ENCODE assay signal across 16 mouse cellular contexts in genomic region chr8:122322126-122322525, GRCm38 (mm10). TPM values are rescaled to one million over a fixed set of nuclear protein-coding genes. Genes with fewer than 3 reads are reported as not detected.
DNase-seq lines count a peak whose midpoint lies in the region; ATAC-seq lines count a peak whose summit lies in the region.
"Had no signal": no experiment of that assay in that cellular context is flagged by ENCODE, and none has a peak within 500 bp of the region (broad histone marks: within the 10 kb centered on the region; RNA-seq: fewer than 3 reads in every experiment).

No protein-coding gene starts in this region.

- H3K4me3 ChIP-seq in heart, embryonic 15.5 days = no peak overlapping the region
- no peak overlapping the region for H3K4me3 ChIP-seq in midbrain, embryonic 13.5 days (replicated peaks)
- H3K4me3 ChIP-seq in midbrain, embryonic 11.5 days (ENCODE audit: low read depth, low read length) = no peak overlapping the region
- H3K4me3 ChIP-seq in intestine, embryonic 15.5 days (replicated peaks) = no peak overlapping the region
- H3K4me3 ChIP-seq: forebrain, embryonic 12.5 days; hindbrain, embryonic 15.5 days had no signal

- H3K36me3 ChIP-seq in heart, embryonic 15.5 days = 0 out of 2 replicates have a peak, but pooled peaks cover 4% of the 10 kb centered on the region
- no peaks in the 10 kb centered on the region for H3K36me3 ChIP-seq in midbrain, embryonic 13.5 days
- H3K36me3 ChIP-seq in midbrain, embryonic 11.5 days (ENCODE audit: control insufficient read depth, insufficient read depth, low read length) = no peaks in the 10 kb centered on the region
- no peaks in the 10 kb centered on the region for H3K36me3 ChIP-seq in intestine, embryonic 15.5 days
- H3K36me3 ChIP-seq: forebrain, embryonic 12.5 days; hindbrain, embryonic 15.5 days had no signal

- H3K4me2 ChIP-seq in heart, embryonic 15.5 days = no peak overlapping the region
- H3K4me2 ChIP-seq in midbrain, embryonic 13.5 days (replicated peaks) = no peak overlapping the region
- H3K4me2 ChIP-seq in midbrain, embryonic 11.5 days = no peak overlapping the region
- H3K4me2 ChIP-seq in intestine, embryonic 15.5 days (replicated peaks) = peak overlapping the region; percentile 36; the same call in 1 of the 2 replicates
- H3K4me2 ChIP-seq: forebrain, embryonic 12.5 days; hindbrain, embryonic 15.5 days had no signal

- no peak for ATAC-seq in heart, embryonic 15.5 days (replicated peaks; ENCODE audit: insufficient number of reproducible peaks, insufficient read depth, low FRiP score, low read depth)
- no peak for ATAC-seq in midbrain, embryonic 13.5 days
- no peak for ATAC-seq in midbrain, embryonic 11.5 days (ENCODE audit: low FRiP score)
- no peak for ATAC-seq in intestine, embryonic 15.5 days
- peak; percentile 1; the same call in 1 of the 2 replicates for ATAC-seq in megakaryocyte-erythroid progenitor cell, adult 5-6 weeks (replicated peaks; ENCODE audit: low FRiP score, low TSS enrichment, poor library complexity, severe bottlenecking)

- WGBS in heart, embryonic 15.5 days = 82% methylated on average over 7 of the region's 7 CpGs
- 89% methylated on average over 7 of the region's 7 CpGs for WGBS in midbrain, embryonic 13.5 days
- WGBS in midbrain, embryonic 11.5 days = 90% methylated on average over 7 of the region's 7 CpGs
- WGBS in intestine, embryonic 15.5 days = 80% methylated on average over 7 of the region's 7 CpGs

- no peak for DNase-seq in heart, adult 8-10 months (ENCODE audit: low spot score)
- DNase-seq in midbrain, embryonic 11.5 days (ENCODE audit: low spot score, missing footprints) = no peak
- DNase-seq in embryo, embryonic 11 days = no peak
- no peak for DNase-seq in adipocyte (ENCODE audit: low spot score)
- DNase-seq: cerebellum, adult 9-10 months; right cerebral cortex, postnatal 25 days had no signal

- no peak overlapping the region for H3K9ac ChIP-seq in heart, embryonic 15.5 days
- 0 out of 2 replicates have a peak overlapping the region, but pooled peaks have one; percentile 32 for H3K9ac ChIP-seq in midbrain, embryonic 13.5 days (replicated peaks)
- no peak overlapping the region for H3K9ac ChIP-seq in midbrain, embryonic 11.5 days (ENCODE audit: low read length)
- no peak overlapping the region for H3K9ac ChIP-seq in intestine, embryonic 15.5 days
- H3K9ac ChIP-seq: hindbrain, embryonic 15.5 days had no signal

- H3K27ac ChIP-seq in heart, embryonic 15.5 days = peak overlapping the region; percentile 66
- H3K27ac ChIP-seq in midbrain, embryonic 13.5 days = no peak overlapping the region
- H3K27ac ChIP-seq in midbrain, embryonic 11.5 days (ENCODE audit: low read depth, low read length) = no peak overlapping the region; the same call in 1 of the 2 replicates
- peak overlapping the region; percentile 87 for H3K27ac ChIP-seq in intestine, embryonic 15.5 days
- H3K27ac ChIP-seq: forebrain, embryonic 12.5 days; hindbrain, embryonic 15.5 days; kidney, postnatal 0 days had no signal

- H3K4me1 ChIP-seq in heart, embryonic 15.5 days (replicated peaks) = peaks cover 95% of the 10 kb centered on the region
- peaks cover 80% of the 10 kb centered on the region for H3K4me1 ChIP-seq in midbrain, embryonic 13.5 days (replicated peaks)
- peaks cover 19% of the 10 kb centered on the region for H3K4me1 ChIP-seq in midbrain, embryonic 11.5 days (ENCODE audit: control insufficient read depth, insufficient read depth, low read length)
- peaks cover 87% of the 10 kb centered on the region for H3K4me1 ChIP-seq in intestine, embryonic 15.5 days (replicated peaks)

- no peaks in the 10 kb centered on the region for H3K27me3 ChIP-seq in heart, embryonic 15.5 days
- 0 out of 2 replicates have a peak, but pooled peaks cover 3% of the 10 kb centered on the region for H3K27me3 ChIP-seq in midbrain, embryonic 13.5 days
- H3K27me3 ChIP-seq in midbrain, embryonic 11.5 days (ENCODE audit: control insufficient read depth, insufficient read depth, low read length) = peaks cover 3% of the 10 kb centered on the region; the same call in 1 of the 2 replicates
- H3K27me3 ChIP-seq in intestine, embryonic 15.5 days (replicated peaks) = no peaks in the 10 kb centered on the region; the same call in 1 of the 2 replicates
- H3K27me3 ChIP-seq: hindbrain, embryonic 15.5 days had no signal

- no peaks in the 10 kb centered on the region for H3K9me3 ChIP-seq in heart, embryonic 15.5 days (replicated peaks)
- H3K9me3 ChIP-seq in midbrain, embryonic 13.5 days = no peaks in the 10 kb centered on the region
- H3K9me3 ChIP-seq in midbrain, embryonic 11.5 days (ENCODE audit: control insufficient read depth, low read length) = no peaks in the 10 kb centered on the region
- H3K9me3 ChIP-seq in intestine, embryonic 15.5 days = no peaks in the 10 kb centered on the region
- H3K9me3 ChIP-seq: forebrain, embryonic 12.5 days; hindbrain, embryonic 15.5 days had no signal

RNA-seq across cellular contexts. Expression of gene Trhr2, which starts 38.4 kb away (rescaled TPM):
- polyA plus RNA-seq in heart, embryonic 15.5 days (2015; fragmentation: Nextera tagmentation; extraction: Ambion mirVana) = not detected in 2 replicates
- not detected for total RNA-seq in heart, adult 8-10 months (2022)
- not detected in 2 replicates for polyA plus RNA-seq in midbrain, embryonic 13.5 days (2015; fragmentation: Nextera tagmentation; extraction: Ambion mirVana)
- polyA plus RNA-seq in midbrain, embryonic 11.5 days (2014; fragmentation: Nextera tagmentation; extraction: Ambion mirVana) = not detected in 2 replicates
- polyA plus RNA-seq in intestine, embryonic 15.5 days (2015; fragmentation: Nextera tagmentation; extraction: Ambion mirVana) = not detected in 2 replicates
- not detected in 2 replicates for total RNA-seq in megakaryocyte-erythroid progenitor cell, adult 5-6 weeks (2014; fragmentation: Nextera tagmentation)
- total RNA-seq in megakaryocyte-erythroid progenitor cell, adult 5-6 weeks (2017) = not detected in 2 replicates
- total RNA-seq: gastrocnemius, adult 18-20 months; monocyte, adult 5-6 weeks had no signal
- polyA plus RNA-seq: forebrain, embryonic 12.5 days; kidney, postnatal 0 days; lung, postnatal 0 days had no signal

RNA-seq across cellular contexts. Expression of gene Zfpm1, which starts 40.2 kb away (rescaled TPM):
- 3.8 and 3.9 TPM in 2 replicates for polyA plus RNA-seq in heart, embryonic 15.5 days (2015; fragmentation: Nextera tagmentation; extraction: Ambion mirVana)
- 10 to 100 TPM; 18.1 to 23.2 (median 21.3) TPM for total RNA-seq in heart, adult 8-10 months (2022)
- polyA plus RNA-seq in midbrain, embryonic 13.5 days (2015; fragmentation: Nextera tagmentation; extraction: Ambion mirVana) = 1.5 and 2.1 TPM in 2 replicates
- 1.6 and 1.8 TPM in 2 replicates for polyA plus RNA-seq in midbrain, embryonic 11.5 days (2014; fragmentation: Nextera tagmentation; extraction: Ambion mirVana)
- polyA plus RNA-seq in intestine, embryonic 15.5 days (2015; fragmentation: Nextera tagmentation; extraction: Ambion mirVana) = 4.9 and 5.2 TPM in 2 replicates
- total RNA-seq in megakaryocyte-erythroid progenitor cell, adult 5-6 weeks (2014; fragmentation: Nextera tagmentation) = 188 and 219 TPM in 2 replicates
- total RNA-seq in megakaryocyte-erythroid progenitor cell, adult 5-6 weeks (2017) = 43.8 and 102 TPM in 2 replicates

RNA-seq across cellular contexts. Expression of gene Zc3h18, which starts 54.3 kb away (rescaled TPM):
- 26.1 and 31.0 TPM in 2 replicates for polyA plus RNA-seq in heart, embryonic 15.5 days (2015; fragmentation: Nextera tagmentation; extraction: Ambion mirVana)
- 10 to 100 TPM; 21.2 to 24.0 (median 22.4) TPM for total RNA-seq in heart, adult 8-10 months (2022)
- polyA plus RNA-seq in midbrain, embryonic 13.5 days (2015; fragmentation: Nextera tagmentation; extraction: Ambion mirVana) = 40.0 and 44.9 TPM in 2 replicates
- polyA plus RNA-seq in midbrain, embryonic 11.5 days (2014; fragmentation: Nextera tagmentation; extraction: Ambion mirVana) = 42.0 and 43.7 TPM in 2 replicates
- polyA plus RNA-seq in intestine, embryonic 15.5 days (2015; fragmentation: Nextera tagmentation; extraction: Ambion mirVana) = 53.9 and 54.0 TPM in 2 replicates
- total RNA-seq in megakaryocyte-erythroid progenitor cell, adult 5-6 weeks (2014; fragmentation: Nextera tagmentation) = 69.7 and 77.5 TPM in 2 replicates
- 81.4 and 93.2 TPM in 2 replicates for total RNA-seq in megakaryocyte-erythroid progenitor cell, adult 5-6 weeks (2017)

Comparison
In these comparisons a context has a peak if more than half of its experiments do, and no peak if none do; other contexts are left out.
1. H3K27ac ChIP-seq: peak in heart, embryonic 15.5 days (single experiment) and intestine, embryonic 15.5 days (single experiment); none in midbrain, embryonic 13.5 days (single experiment) and midbrain, embryonic 11.5 days (single experiment).